Mouse (Mus musculus) heart, postnatal 25 days (tissue): ENCODE data around the gene Mrpl20. TPM values are rescaled to one million over a fixed set of nuclear protein-coding genes. Genes with fewer than 3 reads are reported as not detected.

Experiments used
- DNase-seq: peaks from one replicate; pipeline ENCODE4 v3.0.0; 2022; ENCODE audit warnings: low spot score
- intact Hi-C: fragments of 180-260 bp; cut with DNase I; formaldehyde crosslinking; loops from one replicate; pipeline ENCODE4 v1.15.1; 2025
- total RNA-seq, 2 experiments: library from RNA; stranded (reverse); gene quantifications; 2 replicates each; pipeline ENCODE4 v1.2.3; 2021

Mrpl20 gene
- total RNA-seq, 2 experiments from 2014 or later = 75.0 to 78.0 TPM

GRCm38 (mm10) chr4:155823443-155823842 is 20.8 kb downstream of the Mrpl20 start:
- no peak for DNase-seq
- intact Hi-C loops = no loop called here

GRCm38 (mm10) chr4:155829866-155830265 is 27.2 kb downstream of the Mrpl20 start:
- intact Hi-C loops = loop anchor here (2.0 to 5.0 kb wide), 3 partner anchors 17 to 112 kb away; partner anchors contain the start of genes Acap3, Ccnl2, Pusl1 and Ube2j2
- DNase-seq = no peak

- DNase-seq = no peak
- intact Hi-C loops = loop anchor here (2.0 to 5.0 kb wide), 3 partner anchors 18 to 112 kb away; partner anchors contain the start of genes Acap3, Ccnl2, Pusl1 and Ube2j2
Observed at GRCm38 (mm10) chr4:155830596-155830995, 27.9 kb downstream of the Mrpl20 start.

- peak; percentile 86 for DNase-seq
- intact Hi-C loops = loop anchor here (2.0 to 5.0 kb wide), 3 partner anchors 18 to 111 kb away; partner anchors contain the start of genes Acap3, Ccnl2, Pusl1 and Ube2j2
Observed at GRCm38 (mm10) chr4:155831205-155831766, 28.6 kb downstream of the Mrpl20 start, which contains the start of gene Aurkaip1. TSS of gene Aurkaip1 (plus strand) at chr4:155831272.

GRCm38 (mm10) chr4:155831831-155832230 is 29.2 kb downstream of the Mrpl20 start:
- no peak for DNase-seq
- intact Hi-C loops = loop anchor here (2.0 to 5.0 kb wide), 3 partner anchors 19 to 110 kb away; partner anchors contain the start of genes Acap3, Ccnl2, Pusl1 and Ube2j2

- intact Hi-C loops = loop anchor here (5.0 kb wide), 2 partner anchors 60 to 110 kb away; partner anchors contain the start of genes Acap3, Pusl1 and Ube2j2
- no peak for DNase-seq
Observed at GRCm38 (mm10) chr4:155832321-155832720, 29.6 kb downstream of the Mrpl20 start.

GRCm38 (mm10) chr4:155833234-155833633 is 30.6 kb downstream of the Mrpl20 start:
- DNase-seq = no peak
- intact Hi-C loops = loop anchor here (5.0 kb wide), 2 partner anchors 59 to 109 kb away; partner anchors contain the start of genes Acap3, Pusl1 and Ube2j2

GRCm38 (mm10) chr4:155833836-155834235 is 31.2 kb downstream of the Mrpl20 start:
- peak; percentile 75 for DNase-seq
- intact Hi-C loops = loop anchor here (5.0 kb wide), 2 partner anchors 58 to 108 kb away; partner anchors contain the start of genes Acap3, Pusl1 and Ube2j2

GRCm38 (mm10) chr4:155837404-155838010 is 34.8 kb downstream of the Mrpl20 start:
- intact Hi-C loops = no loop called here
- peak; percentile 69 for DNase-seq

- intact Hi-C loops = no loop called here
- DNase-seq = peak; percentile 62
Observed at GRCm38 (mm10) chr4:155838187-155839153, 35.8 kb downstream of the Mrpl20 start.

- intact Hi-C loops = no loop called here
Observed at GRCm38 (mm10) chr4:155839483-155839910, 36.8 kb downstream of the Mrpl20 start, which contains the start of gene Mxra8. TSS of gene Mxra8 (plus strand) at chr4:155839680.

GRCm38 (mm10) chr4:155840076-155841002 is 37.7 kb downstream of the Mrpl20 start:
- intact Hi-C loops = no loop called here
- no peak for DNase-seq

More at GRCm38 (mm10) chr4:155839483-155839910, 36.8 kb downstream of the Mrpl20 start, which contains the start of gene Mxra8:
- peak; percentile 94 for DNase-seq

- intact Hi-C loops = no loop called here
- DNase-seq = peak; percentile 60
Observed at GRCm38 (mm10) chr4:155841003-155841454, 38.4 kb downstream of the Mrpl20 start.

GRCm38 (mm10) chr4:155841651-155842270 is 39.1 kb downstream of the Mrpl20 start:
- no peak for DNase-seq
- intact Hi-C loops = no loop called here

GRCm38 (mm10) chr4:155843231-155843630 is 40.6 kb downstream of the Mrpl20 start:
- intact Hi-C loops = no loop called here
- DNase-seq = no peak

- intact Hi-C loops = loop anchor here (1.0 to 5.0 kb wide), 2 partner anchors 47 to 95 kb away; partner anchors contain the start of gene Ube2j2
- peak; percentile 88 for DNase-seq
Observed at GRCm38 (mm10) chr4:155846871-155847578, 44.3 kb downstream of the Mrpl20 start, which contains the start of gene Dvl1. TSS of gene Dvl1 (plus strand) at chr4:155847402.
